Mouse (Mus musculus): Measurements from ENCODE around the gene Spem1.

DNA sequence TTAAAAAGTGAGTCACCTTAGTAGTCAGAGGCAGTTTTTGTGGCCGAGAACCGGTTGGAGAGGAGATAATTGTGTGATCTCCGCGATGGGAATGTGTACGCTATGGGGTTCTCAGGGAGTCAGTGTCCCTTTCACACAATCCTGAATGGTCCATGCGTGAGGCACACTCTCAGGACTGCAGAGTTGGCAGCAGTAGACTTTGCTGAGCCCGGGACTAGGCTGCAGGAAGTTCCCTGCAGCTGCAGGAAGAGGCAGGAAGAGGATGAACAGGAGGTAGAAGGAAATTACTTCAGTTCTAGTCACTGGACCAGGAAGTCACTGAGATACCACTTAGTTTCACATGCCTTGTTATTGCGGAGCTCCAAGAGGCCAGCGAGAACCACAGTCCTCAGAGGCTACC is 27.1 kb upstream of the Spem1 start:
- TF ChIP-seq POLR2A (IDR thresholded peaks at IDR 0.05; ENCODE audit: borderline replicate concordance, extremely low read depth, low read depth, low read length) (no peak), CTCF (IDR thresholded peaks at IDR 0.05; ENCODE audit: insufficient read depth, low read length) (no peak)
